Mouse (Mus musculus): ENCODE measurements at regions not wholly inside any gene's neighbourhood (a gene's known extent, or its start where the extent isn't known, plus 50 kb on each side); places are given as distances from the start of the nearest gene placed in this dataset.
"Not testable (repeated sequence)": the region's sequence is repeated elsewhere in the genome, so short reads cannot be mapped to it uniquely, and the experiment has no call there.

- no peak for DNase-seq (ENCODE audit: low spot score in 2 of 2)
Measured at GRCm38 (mm10) chr8:5523281-5523680, 418.1 kb upstream of the Slc10a2 start.

- DNase-seq (ENCODE audit: low spot score in 2 of 2) = no peak
Measured at GRCm38 (mm10) chr8:5495861-5496260, 390.7 kb upstream of the Slc10a2 start.

- no peak for DNase-seq (ENCODE audit: low spot score in 2 of 2)
Measured at GRCm38 (mm10) chr8:5490491-5490890, 385.3 kb upstream of the Slc10a2 start.

GRCm38 (mm10) chr8:5482938-5483337, 377.8 kb upstream of the Slc10a2 start:
- no peak for DNase-seq (ENCODE audit: low spot score in 2 of 2)

GRCm38 (mm10) chr8:5472999-5473398, 367.8 kb upstream of the Slc10a2 start:
- no peak for DNase-seq (ENCODE audit: low spot score in 2 of 2)

- no peak for DNase-seq (ENCODE audit: low spot score in 2 of 2)
Measured at GRCm38 (mm10) chr8:5472582-5472981, 367.4 kb upstream of the Slc10a2 start.

- DNase-seq (ENCODE audit: low spot score in 2 of 2) = no peak
Measured at GRCm38 (mm10) chr8:5457619-5458018, 352.5 kb upstream of the Slc10a2 start.

- DNase-seq (ENCODE audit: low spot score in 2 of 2) = no peak
Measured at GRCm38 (mm10) chr8:5453469-5453868, 348.3 kb upstream of the Slc10a2 start.

GRCm38 (mm10) chr8:5442243-5442642, 337.1 kb upstream of the Slc10a2 start:
- not testable (repeated sequence) for DNase-seq (ENCODE audit: low spot score in 2 of 2)

GRCm38 (mm10) chr8:5440404-5440803, 335.3 kb upstream of the Slc10a2 start:
- DNase-seq (ENCODE audit: low spot score in 2 of 2) = not testable (repeated sequence)

- DNase-seq (ENCODE audit: low spot score in 2 of 2) = no peak
Measured at GRCm38 (mm10) chr8:5439054-5439453, 333.9 kb upstream of the Slc10a2 start.

- DNase-seq (ENCODE audit: low spot score in 2 of 2) = no peak
Measured at GRCm38 (mm10) chr8:5428303-5428971, 323.3 kb upstream of the Slc10a2 start.

GRCm38 (mm10) chr8:5416841-5417240, 311.7 kb upstream of the Slc10a2 start:
- DNase-seq (ENCODE audit: low spot score in 2 of 2) = not testable (repeated sequence)

GRCm38 (mm10) chr8:5384851-5385250, 279.7 kb upstream of the Slc10a2 start:
- DNase-seq (ENCODE audit: low spot score in 2 of 2) = no peak

GRCm38 (mm10) chr8:5378001-5378400, 272.9 kb upstream of the Slc10a2 start:
- DNase-seq (ENCODE audit: low spot score in 2 of 2) = no peak

GRCm38 (mm10) chr8:5339953-5340352, 234.8 kb upstream of the Slc10a2 start:
- DNase-seq (ENCODE audit: low spot score in 2 of 2) = no peak

GRCm38 (mm10) chr8:5314594-5314993, 209.4 kb upstream of the Slc10a2 start:
- DNase-seq (ENCODE audit: low spot score in 2 of 2) = no peak

- DNase-seq (ENCODE audit: low spot score in 2 of 2) = no peak
Measured at GRCm38 (mm10) chr8:5299982-5300381, 194.8 kb upstream of the Slc10a2 start.

- DNase-seq (ENCODE audit: low spot score in 2 of 2) = no peak
Measured at GRCm38 (mm10) chr8:5297190-5297589, 192.0 kb upstream of the Slc10a2 start.

GRCm38 (mm10) chr8:5285708-5286161, 180.6 kb upstream of the Slc10a2 start:
- DNase-seq (ENCODE audit: low spot score in 2 of 2) = no peak

- no peak for DNase-seq (ENCODE audit: low spot score in 2 of 2)
Measured at GRCm38 (mm10) chr8:5283799-5284198, 178.6 kb upstream of the Slc10a2 start.

GRCm38 (mm10) chr8:5262316-5262715, 157.2 kb upstream of the Slc10a2 start:
- no peak for DNase-seq (ENCODE audit: low spot score in 2 of 2)

- peak; percentile 0 to 3 for DNase-seq (ENCODE audit: low spot score in 2 of 2)
Measured at GRCm38 (mm10) chr8:5241871-5242270, 136.7 kb upstream of the Slc10a2 start.

All from frontal cortex, postnatal 36 days (tissue).